Mouse (Mus musculus): Measurements from ENCODE around the gene Slamf8. TPM values are rescaled to one million over a fixed set of nuclear protein-coding genes. Genes with fewer than 3 reads are reported as not detected.

Gene Slamf8
- polyA plus RNA-seq, 1 experiment from 2014 or later, result 0.25 TPM

DNA sequence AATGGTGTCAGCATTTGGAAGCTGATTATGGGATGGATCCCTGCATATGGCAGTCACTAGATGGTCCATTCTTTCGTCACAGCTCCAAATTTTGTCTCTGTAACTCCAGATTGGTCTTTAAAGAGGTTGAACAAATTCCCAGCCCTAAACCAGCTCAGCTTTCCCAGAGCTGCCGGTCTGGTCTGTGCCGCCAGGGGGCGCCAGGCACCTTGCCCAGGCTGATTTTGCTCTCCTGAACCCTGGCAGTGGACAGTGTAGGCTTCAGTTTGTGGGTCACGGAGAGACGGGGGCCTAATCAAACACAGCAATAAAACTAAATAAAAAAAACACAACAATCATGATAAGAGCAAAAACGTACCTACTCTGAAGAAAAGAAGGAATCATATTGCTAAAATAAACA lies 28.9 kb upstream of the Slamf8 start:
- WGBS, result 20% methylated on average over 7 of the region's 7 CpGs
- no peak for ATAC-seq (ENCODE audit: low FRiP score, low read depth)
- Histone ChIP-seq H3K9ac (no peak overlapping the region), H3K4me1 (peaks cover 21% of the 10 kb centered on the region), H3K27ac (no peak overlapping the region), H3K4me2 (replicated peaks) (no peak overlapping the region), H3K9me3 (no peaks in the 10 kb centered on the region), H3K4me3 (no peak overlapping the region), H3K27me3 (peaks cover 14% of the 10 kb centered on the region), H3K36me3 (no peaks in the 10 kb centered on the region)

DNA sequence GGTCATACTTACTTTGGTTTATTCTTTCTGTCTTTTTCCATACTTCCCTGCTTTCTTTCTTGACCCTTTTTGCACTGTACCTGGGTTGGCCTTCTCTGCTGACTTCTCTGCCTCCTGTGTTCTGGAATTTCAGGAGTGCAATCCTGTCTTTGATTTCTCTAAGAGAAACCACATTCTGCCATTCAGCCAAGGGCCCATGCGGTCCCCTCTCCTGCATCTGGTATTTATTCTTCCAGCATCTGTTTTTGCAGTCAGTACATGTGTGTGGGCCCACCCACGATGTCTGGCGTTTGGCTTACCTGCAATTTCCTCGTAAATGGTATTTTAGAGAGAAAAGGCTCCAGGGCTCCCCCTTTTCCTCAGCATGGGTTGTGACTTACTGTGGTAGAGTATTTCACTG lies 27.8 kb upstream of the Slamf8 start:
- H3K4me2 ChIP-seq (replicated peaks), result peak overlapping the region; percentile 70
- H3K4me3 ChIP-seq, result no peak overlapping the region
- H3K36me3 ChIP-seq, result no peaks in the 10 kb centered on the region
- no peaks in the 10 kb centered on the region for H3K9me3 ChIP-seq
- ATAC-seq (ENCODE audit: low FRiP score, low read depth), result peak; percentile 79
- 7% methylated on average over 4 of the region's 4 CpGs for WGBS
- H3K9ac ChIP-seq, result no peak overlapping the region
- peaks cover 14% of the 10 kb centered on the region for H3K27me3 ChIP-seq
- H3K27ac ChIP-seq, result no peak overlapping the region; the same call in 1 of the 2 replicates
- peaks cover 21% of the 10 kb centered on the region for H3K4me1 ChIP-seq

DNA sequence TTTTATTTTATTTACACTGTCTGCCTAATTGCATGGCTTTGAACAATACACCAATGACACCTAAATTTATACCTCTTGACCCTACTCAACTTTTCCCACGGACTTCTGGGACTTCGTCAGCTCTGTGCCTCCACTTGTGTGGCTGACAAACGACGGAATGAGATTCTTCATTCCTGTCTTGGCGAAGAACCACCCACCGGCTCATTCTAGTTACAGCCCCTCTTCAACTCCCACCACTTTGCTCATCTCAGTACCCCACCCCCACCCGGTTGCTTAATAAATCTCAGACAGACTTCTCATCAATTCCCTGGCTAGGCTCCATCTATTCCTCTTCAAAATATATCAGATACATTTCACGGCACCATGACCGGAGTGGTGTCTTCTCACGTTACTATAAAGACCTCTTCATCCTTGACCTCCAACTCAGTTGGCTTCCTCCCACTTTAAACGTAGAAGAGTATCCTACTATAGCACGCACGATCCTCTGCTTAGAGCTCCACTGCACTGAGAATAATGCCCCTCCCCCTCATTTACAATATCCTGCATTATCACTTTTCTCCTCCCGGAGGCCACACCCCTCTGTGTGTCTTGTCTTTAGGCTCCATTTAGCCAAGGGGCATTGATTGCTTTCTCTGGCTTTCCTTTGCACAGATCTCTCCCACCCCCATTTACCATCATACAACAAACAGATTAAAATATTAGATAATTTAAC lies 27.2 kb upstream of the Slamf8 start:
- H3K9me3 ChIP-seq, result no peaks in the 10 kb centered on the region
- no peak overlapping the region; the same call in 1 of the 2 replicates for H3K27ac ChIP-seq
- peaks cover 21% of the 10 kb centered on the region for H3K4me1 ChIP-seq
- peaks cover 14% of the 10 kb centered on the region for H3K27me3 ChIP-seq
- no peaks in the 10 kb centered on the region for H3K36me3 ChIP-seq
- H3K9ac ChIP-seq, result peak overlapping the region; percentile 53; the same call in 1 of the 2 replicates
- peak overlapping the region; percentile 36 for H3K4me3 ChIP-seq
- peak overlapping the region; percentile 70 for H3K4me2 ChIP-seq (replicated peaks)
- peak; percentile 4; the same call in 1 of the 2 replicates for ATAC-seq (ENCODE audit: low FRiP score, low read depth)
- WGBS, result 19% methylated on average over 14 of the region's 14 CpGs

DNA sequence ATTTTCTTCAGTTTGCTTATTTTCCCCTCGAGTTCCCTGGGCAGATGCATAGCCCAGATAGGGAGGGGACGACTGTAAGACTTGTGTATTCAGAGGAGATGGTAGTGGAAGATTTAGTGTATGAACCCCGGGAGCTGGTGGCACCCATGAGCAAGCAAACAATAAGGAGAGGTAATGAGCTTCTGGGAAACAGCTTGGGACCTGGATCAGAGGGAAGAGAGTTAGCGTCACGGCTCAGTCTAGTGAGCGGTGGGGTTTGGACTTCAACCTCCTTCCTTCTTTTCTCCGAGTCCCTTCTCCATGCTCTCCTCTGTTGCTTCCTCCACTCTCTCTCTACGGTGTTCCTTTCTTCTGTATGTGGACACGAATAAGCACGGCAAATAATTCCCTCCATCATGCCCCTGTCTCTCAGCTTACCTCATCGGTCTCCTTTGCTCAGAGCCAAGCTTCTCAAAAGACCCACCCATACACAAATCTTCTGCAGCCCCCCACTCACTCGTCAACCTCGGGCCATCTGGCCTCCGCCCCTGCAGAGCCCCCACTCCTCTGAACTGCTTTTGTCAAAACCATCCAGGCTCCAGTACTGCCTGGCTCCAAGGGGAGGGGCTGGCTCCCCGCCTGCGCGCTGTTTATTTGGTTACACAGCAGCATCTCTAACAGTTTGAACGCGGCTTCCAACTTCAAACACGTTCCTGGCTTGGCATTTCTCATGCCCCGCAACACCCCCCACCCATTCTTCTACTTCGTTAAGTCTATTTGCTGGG lies 26.4 kb upstream of the Slamf8 start:
- H3K4me2 ChIP-seq (replicated peaks), result peak overlapping the region; percentile 70
- H3K9ac ChIP-seq, result peak overlapping the region; percentile 53
- peaks cover 14% of the 10 kb centered on the region for H3K27me3 ChIP-seq
- H3K27ac ChIP-seq, result no peak overlapping the region; the same call in 1 of the 2 replicates
- no peaks in the 10 kb centered on the region for H3K9me3 ChIP-seq
- peak overlapping the region; percentile 36 for H3K4me3 ChIP-seq
- ATAC-seq (ENCODE audit: low FRiP score, low read depth), result peak; percentile 34; the same call in 1 of the 2 replicates
- WGBS, result 11% methylated on average over 22 of the region's 22 CpGs
- H3K36me3 ChIP-seq, result no peaks in the 10 kb centered on the region
- H3K4me1 ChIP-seq, result peaks cover 21% of the 10 kb centered on the region

DNA sequence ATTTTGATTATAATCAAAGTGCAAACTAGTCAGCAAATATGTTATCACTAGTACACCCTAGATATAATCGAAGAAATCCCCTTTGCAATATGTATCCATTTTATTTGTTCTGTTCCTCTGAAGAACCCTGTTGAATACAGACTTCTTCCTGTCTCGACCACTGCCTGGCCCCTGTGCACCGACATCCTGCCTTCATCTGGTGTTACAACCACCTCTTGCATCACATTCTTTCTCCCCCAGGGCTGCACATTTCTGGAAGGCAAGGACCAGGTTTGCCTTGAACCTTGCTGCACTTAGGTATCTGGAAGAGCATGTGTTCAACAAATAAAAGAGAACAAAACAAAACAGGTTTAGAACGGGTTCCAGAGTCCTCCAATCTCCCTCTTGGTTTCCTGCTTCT lies 25.0 kb upstream of the Slamf8 start:
- Histone ChIP-seq H3K4me3 (no peak overlapping the region), H3K27ac (no peak overlapping the region), H3K9ac (no peak overlapping the region), H3K36me3 (no peaks in the 10 kb centered on the region), H3K4me2 (replicated peaks) (no peak overlapping the region), H3K9me3 (no peaks in the 10 kb centered on the region), H3K4me1 (peaks cover 21% of the 10 kb centered on the region), H3K27me3 (peaks cover 7% of the 10 kb centered on the region)
- ATAC-seq (ENCODE audit: low FRiP score, low read depth), result no peak
- 60% methylated on average over 4 of the region's 4 CpGs for WGBS

DNA sequence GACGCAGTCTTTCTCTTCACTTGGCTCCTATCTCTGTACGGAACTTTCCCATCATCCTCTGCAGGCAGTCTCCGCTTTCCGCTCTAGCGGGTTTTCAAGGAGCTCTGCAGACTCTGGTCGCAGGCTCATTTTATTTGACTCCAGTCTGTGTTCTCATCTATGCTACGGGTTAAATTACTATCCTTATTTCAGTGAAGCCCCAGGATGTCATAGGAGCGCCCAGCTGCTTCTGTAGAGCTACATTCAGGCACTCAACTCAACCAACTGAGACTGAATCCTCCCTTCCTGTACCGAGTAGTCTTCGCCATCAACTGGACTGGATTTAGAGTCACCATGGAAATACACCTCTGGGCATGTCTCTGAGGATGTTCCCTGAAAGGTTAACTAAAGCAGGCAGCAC lies 24.3 kb upstream of the Slamf8 start:
- no peaks in the 10 kb centered on the region for H3K36me3 ChIP-seq
- no peaks in the 10 kb centered on the region for H3K9me3 ChIP-seq
- peaks cover 21% of the 10 kb centered on the region for H3K4me1 ChIP-seq
- no peak overlapping the region for H3K4me2 ChIP-seq (replicated peaks)
- H3K9ac ChIP-seq, result no peak overlapping the region
- no peak overlapping the region for H3K4me3 ChIP-seq
- 89% methylated on average over 10 of the region's 10 CpGs for WGBS
- H3K27me3 ChIP-seq, result peaks cover 3% of the 10 kb centered on the region; the same call in 1 of the 2 replicates
- no peak for ATAC-seq (ENCODE audit: low FRiP score, low read depth)
- no peak overlapping the region for H3K27ac ChIP-seq

DNA sequence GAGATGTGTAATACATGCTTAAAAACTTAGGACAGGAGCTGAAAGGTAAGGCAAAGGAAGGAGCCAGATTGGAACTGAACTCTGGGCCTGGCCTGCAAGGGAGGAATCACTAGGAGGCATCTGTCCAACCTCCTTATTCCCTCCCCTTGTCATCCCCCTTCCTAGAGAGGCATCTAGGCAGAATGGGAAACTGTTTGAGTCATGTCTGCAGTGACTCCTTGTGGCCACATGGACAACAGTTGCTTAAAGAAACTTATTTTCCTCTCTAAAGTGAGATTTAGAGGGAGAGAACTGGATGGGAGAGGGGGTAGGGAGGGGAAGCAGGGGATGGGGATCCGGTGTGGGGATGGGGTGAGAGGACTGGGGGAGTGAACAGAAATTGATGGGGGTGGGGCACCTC lies 22.4 kb upstream of the Slamf8 start:
- peaks cover 3% of the 10 kb centered on the region; the same call in 1 of the 2 replicates for H3K27me3 ChIP-seq
- H3K36me3 ChIP-seq, result no peaks in the 10 kb centered on the region
- H3K4me1 ChIP-seq, result peaks cover 14% of the 10 kb centered on the region
- no peak for ATAC-seq (ENCODE audit: low FRiP score, low read depth)
- H3K4me3 ChIP-seq, result no peak overlapping the region
- no peak overlapping the region for H3K27ac ChIP-seq
- 46% methylated on average over 1 of the region's 1 CpGs for WGBS
- no peak overlapping the region for H3K4me2 ChIP-seq (replicated peaks)
- no peaks in the 10 kb centered on the region for H3K9me3 ChIP-seq
- H3K9ac ChIP-seq, result no peak overlapping the region

DNA sequence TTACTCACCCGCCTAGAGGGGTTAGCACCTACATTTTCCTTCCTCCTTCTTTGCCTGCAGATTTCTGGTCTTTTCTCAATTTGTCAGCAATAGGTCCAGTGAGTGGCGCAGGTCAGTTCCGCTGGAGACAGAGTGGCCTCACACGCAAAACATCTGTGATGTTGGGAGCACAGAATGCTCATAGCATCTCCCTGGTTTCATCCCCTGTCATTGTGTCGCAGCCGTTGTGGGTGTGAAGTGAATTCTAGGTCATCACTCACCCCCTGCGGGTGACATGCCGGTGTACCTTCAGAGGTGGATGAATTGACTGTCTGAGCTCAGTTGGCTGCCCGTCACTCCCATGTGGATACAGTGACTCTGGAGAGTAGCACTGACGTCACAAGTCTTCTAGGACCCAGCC lies 20.9 kb upstream of the Slamf8 start:
- Histone ChIP-seq H3K4me3 (no peak overlapping the region), H3K9me3 (no peaks in the 10 kb centered on the region), H3K27me3 (peaks cover 3% of the 10 kb centered on the region; the same call in 1 of the 2 replicates), H3K9ac (no peak overlapping the region), H3K27ac (no peak overlapping the region), H3K4me1 (no peaks in the 10 kb centered on the region; the same call in 1 of the 2 replicates), H3K36me3 (no peaks in the 10 kb centered on the region), H3K4me2 (replicated peaks) (no peak overlapping the region)
- WGBS, result 81% methylated on average over 10 of the region's 10 CpGs
- ATAC-seq (ENCODE audit: low FRiP score, low read depth), result no peak

DNA sequence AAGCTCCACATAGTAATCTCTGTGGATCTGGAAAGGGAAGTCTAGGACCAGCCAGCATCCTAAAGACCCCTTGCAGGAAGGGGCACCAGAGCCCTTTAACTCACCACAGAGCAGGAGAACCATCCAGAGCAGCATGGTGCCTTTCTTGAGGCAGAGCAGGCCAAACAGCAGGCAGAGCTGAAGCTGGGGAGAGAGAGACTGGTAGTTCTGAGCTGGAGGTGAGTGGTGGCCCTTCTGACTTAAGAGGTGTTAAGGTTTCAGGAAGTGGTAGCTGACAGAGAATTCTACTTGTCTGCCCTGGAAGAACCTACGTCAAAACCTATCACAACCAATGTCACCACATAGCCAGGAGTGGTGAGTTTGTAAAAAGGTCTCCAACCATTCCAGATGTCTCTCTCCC lies 12.0 kb upstream of the Slamf8 start, which contains the start of gene Fcrl6:
Gene Fcrl6 (minus strand): TSS at position 226 of the 400 bp plus-strand sequence.
- Histone ChIP-seq H3K36me3 (no peaks in the 10 kb centered on the region), H3K4me2 (replicated peaks) (no peak within 1 kb of the TSS), H3K9ac (no peak within 1 kb of the TSS), H3K27ac (no peak within 1 kb of the TSS), H3K4me3 (no peak within 1 kb of the TSS), H3K27me3 (no peaks in the 10 kb centered on the region), H3K9me3 (no peaks in the 10 kb centered on the region), H3K4me1 (no peaks in the 10 kb centered on the region)
- WGBS, result 67% methylated on average over 1 of the region's 1 CpGs
- no peak for ATAC-seq (ENCODE audit: low FRiP score, low read depth)

DNA sequence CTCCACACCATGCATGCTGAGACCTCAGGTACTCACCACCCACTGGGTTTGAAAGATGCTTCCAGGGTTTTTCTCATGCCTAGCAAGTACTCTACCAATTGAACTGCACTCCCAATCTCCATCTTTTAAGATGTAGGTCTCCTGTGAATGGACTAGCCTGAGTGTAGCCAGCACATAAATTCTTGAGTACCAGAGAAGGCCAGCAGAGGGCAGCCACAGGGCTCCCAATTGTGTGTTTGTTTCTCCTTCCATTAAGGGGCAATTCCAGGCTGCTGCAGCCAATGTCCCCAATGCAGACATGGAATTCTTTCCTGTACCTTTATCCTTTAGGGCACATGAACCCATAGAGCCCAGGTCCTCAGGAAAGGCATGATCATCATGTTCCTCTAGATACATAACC lies 4.1 kb upstream of the Slamf8 start:
- H3K27me3 ChIP-seq, result no peaks in the 10 kb centered on the region
- H3K4me2 ChIP-seq (replicated peaks), result no peak overlapping the region
- H3K36me3 ChIP-seq, result no peaks in the 10 kb centered on the region
- no peak overlapping the region for H3K27ac ChIP-seq
- no peaks in the 10 kb centered on the region for H3K4me1 ChIP-seq
- H3K4me3 ChIP-seq, result no peak overlapping the region
- H3K9ac ChIP-seq, result no peak overlapping the region
- ATAC-seq (ENCODE audit: low FRiP score, low read depth), result 0 out of 2 replicates have a peak, but pooled peaks have one; percentile 36
- no peaks in the 10 kb centered on the region for H3K9me3 ChIP-seq

DNA sequence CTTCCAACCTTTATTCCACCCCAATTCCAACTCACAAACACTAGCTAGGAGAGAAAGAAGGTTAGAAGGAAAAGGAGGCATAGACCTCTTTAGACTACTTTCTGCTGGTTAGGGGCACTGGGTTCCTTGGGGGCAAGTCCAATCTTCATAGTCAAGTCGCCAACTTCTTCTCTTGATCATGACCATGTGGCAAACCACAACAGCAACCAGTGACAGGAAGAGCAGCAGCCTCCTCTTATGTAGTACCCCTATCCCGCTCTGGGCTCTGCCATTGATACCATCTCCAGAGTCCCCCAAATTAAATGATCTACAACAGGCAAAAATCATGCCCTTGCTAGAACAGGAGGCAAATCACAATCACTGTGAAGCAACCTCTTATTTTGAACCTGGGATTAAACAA lies 3.6 kb upstream of the Slamf8 start:
- Histone ChIP-seq H3K36me3 (no peaks in the 10 kb centered on the region), H3K27me3 (no peaks in the 10 kb centered on the region), H3K9me3 (no peaks in the 10 kb centered on the region), H3K9ac (no peak overlapping the region), H3K4me1 (no peaks in the 10 kb centered on the region), H3K4me3 (no peak overlapping the region), H3K4me2 (replicated peaks) (no peak overlapping the region), H3K27ac (no peak overlapping the region)
- WGBS, result 81% methylated on average over 2 of the region's 2 CpGs
- no peak for ATAC-seq (ENCODE audit: low FRiP score, low read depth)

DNA sequence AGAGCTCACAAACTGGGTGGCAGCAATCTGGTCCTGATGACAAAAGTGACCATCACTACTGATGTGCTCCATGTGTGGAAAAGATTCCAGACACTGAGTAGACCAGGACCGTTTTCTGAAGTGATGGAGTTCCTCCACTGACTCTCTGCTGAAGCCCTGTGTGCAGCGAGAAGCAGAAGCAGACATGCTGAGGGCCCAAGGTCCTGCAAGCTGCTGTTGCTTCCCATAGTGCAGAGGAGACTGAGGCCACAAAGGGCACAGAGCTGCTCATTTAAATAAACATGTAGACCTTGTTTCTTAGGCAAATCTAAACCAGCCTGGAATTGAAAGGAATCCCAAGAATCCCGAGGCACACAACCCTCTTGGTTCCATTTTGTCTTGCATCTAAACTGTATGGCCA lies 3.0 kb upstream of the Slamf8 start:
- ATAC-seq (ENCODE audit: low FRiP score, low read depth), result no peak
- Histone ChIP-seq H3K36me3 (no peaks in the 10 kb centered on the region), H3K9ac (no peak overlapping the region), H3K9me3 (no peaks in the 10 kb centered on the region), H3K4me1 (no peaks in the 10 kb centered on the region), H3K27ac (no peak overlapping the region), H3K4me2 (replicated peaks) (no peak overlapping the region), H3K4me3 (no peak overlapping the region), H3K27me3 (no peaks in the 10 kb centered on the region)
- WGBS, result 68% methylated on average over 3 of the region's 3 CpGs

All from limb, embryonic 13.5 days (tissue).